Mouse (Mus musculus) bone marrow macrophage, adult 2 months (primary cell): ENCODE results near the gene Aldh1a2. TPM values are rescaled to one million over a fixed set of nuclear protein-coding genes. Genes with fewer than 3 reads are reported as not detected.
A peak's percentile ranks its signal among the peaks of the same experiment; 100 is the strongest.

Experiments used
- H3K27ac ChIP-seq: 2 replicates; pipeline ENCODE4 v1.5.1; 2012; ENCODE audit warnings: low read depth, low read length; ENCODE audit not compliant: insufficient read depth
- H3K4me1 ChIP-seq: 2 replicates; pipeline ENCODE4 v1.6.1; 2012; ENCODE audit warnings: low read length; ENCODE audit not compliant: control insufficient read depth, insufficient read depth
- H3K4me3 ChIP-seq: 2 replicates; pipeline ENCODE4 v1.5.1; 2012; ENCODE audit warnings: mild to moderate bottlenecking, low read length, moderate library complexity; ENCODE audit not compliant: insufficient read depth
- CTCF ChIP-seq: IDR thresholded peaks from 2 replicates; pipeline ENCODE4 v1.5.1; 2012; ENCODE audit warnings: low read depth, mild to moderate bottlenecking, low read length, moderate library complexity
- POLR2A ChIP-seq: IDR thresholded peaks from 2 replicates; pipeline ENCODE4 v1.6.1; 2012; ENCODE audit warnings: mild to moderate bottlenecking, low read depth, low read length, borderline replicate concordance
- polyA plus RNA-seq: library from polyadenylated mRNA; stranded (reverse); fragments of >200 nt; gene quantifications from 2 replicates; pipeline ENCODE4 v1.2.4, GENCODE M21; 2012; ENCODE audit not compliant: missing spikeins, insufficient read depth, insufficient read length

Gene Aldh1a2
- polyA plus RNA-seq, 1 experiment: 0.24 TPM

GRCm38 (mm10) chr9:71179276-71179896 is 36.2 kb upstream of the Aldh1a2 start:
- Histone ChIP-seq H3K4me1 (peaks cover 6% of the 10 kb centered on the region), H3K4me3 (no peak overlapping the region), H3K27ac (no peak overlapping the region)
- TF ChIP-seq CTCF: no peak
- TF ChIP-seq POLR2A: no peak

- TF ChIP-seq CTCF (no peak), POLR2A (no peak)
- H3K27ac ChIP-seq: no peak overlapping the region
- no peak overlapping the region for H3K4me3 ChIP-seq
Measured at GRCm38 (mm10) chr9:71179964-71180700, 35.5 kb upstream of the Aldh1a2 start.

GRCm38 (mm10) chr9:71185285-71185684 is 30.3 kb upstream of the Aldh1a2 start:
- H3K4me3 ChIP-seq: no peak overlapping the region
- H3K27ac ChIP-seq: no peak overlapping the region
- H3K4me1 ChIP-seq: peaks cover 11% of the 10 kb centered on the region
- no peak for TF ChIP-seq CTCF
- no peak for TF ChIP-seq POLR2A

More at GRCm38 (mm10) chr9:71179964-71180700, 35.5 kb upstream of the Aldh1a2 start:
- H3K4me1 ChIP-seq: peaks cover 3% of the 10 kb centered on the region

GRCm38 (mm10) chr9:71185823-71186222 is 29.8 kb upstream of the Aldh1a2 start:
- Histone ChIP-seq H3K27ac (no peak overlapping the region), H3K4me1 (peaks cover 11% of the 10 kb centered on the region), H3K4me3 (no peak overlapping the region)
- TF ChIP-seq CTCF (no peak), POLR2A (no peak)

- Histone ChIP-seq H3K4me3 (no peak overlapping the region), H3K27ac (no peak overlapping the region), H3K4me1 (peaks cover 11% of the 10 kb centered on the region)
- TF ChIP-seq CTCF (no peak), POLR2A (no peak)
Measured at GRCm38 (mm10) chr9:71187396-71187795, 28.2 kb upstream of the Aldh1a2 start.

- TF ChIP-seq POLR2A (no peak), CTCF (peak; percentile 70)
- Histone ChIP-seq H3K27ac (no peak overlapping the region), H3K4me3 (no peak overlapping the region), H3K4me1 (peaks cover 11% of the 10 kb centered on the region)
Measured at GRCm38 (mm10) chr9:71188647-71189415, 26.8 kb upstream of the Aldh1a2 start.

GRCm38 (mm10) chr9:71198826-71199225 is 16.8 kb upstream of the Aldh1a2 start:
- no peak overlapping the region for H3K4me3 ChIP-seq
- no peak overlapping the region for H3K27ac ChIP-seq
- no peak for TF ChIP-seq POLR2A
- no peak for TF ChIP-seq CTCF
- no peaks in the 10 kb centered on the region for H3K4me1 ChIP-seq

GRCm38 (mm10) chr9:71202265-71202664 is 13.3 kb upstream of the Aldh1a2 start:
- TF ChIP-seq CTCF (no peak), POLR2A (no peak)
- no peak overlapping the region for H3K27ac ChIP-seq

GRCm38 (mm10) chr9:71209299-71209698 is 6.3 kb upstream of the Aldh1a2 start:
- Histone ChIP-seq H3K4me3 (no peak overlapping the region), H3K27ac (no peak overlapping the region), H3K4me1 (peaks cover 2% of the 10 kb centered on the region; the same call in 1 of the 2 replicates)
- TF ChIP-seq CTCF (no peak), POLR2A (no peak)

More at GRCm38 (mm10) chr9:71202265-71202664, 13.3 kb upstream of the Aldh1a2 start:
- H3K4me1 ChIP-seq: no peaks in the 10 kb centered on the region
- no peak overlapping the region for H3K4me3 ChIP-seq

- no peak for TF ChIP-seq POLR2A
- TF ChIP-seq CTCF: peak; percentile 42
- H3K27ac ChIP-seq: no peak overlapping the region
- H3K4me1 ChIP-seq: peaks cover 2% of the 10 kb centered on the region; the same call in 1 of the 2 replicates
- H3K4me3 ChIP-seq: no peak overlapping the region
Measured at GRCm38 (mm10) chr9:71210870-71211269, 4.7 kb upstream of the Aldh1a2 start.
